Mouse (Mus musculus) bone marrow, adult 2 months (tissue): Measurements from ENCODE around the gene Lypd6b.

ENCODE experiments used
- CTCF ChIP-seq: fragments of 200-500 bp; IDR thresholded peaks from 2 replicates; pipeline ENCODE4 v1.5.1; 2011; ENCODE audit warnings: low read length, control low read depth; ENCODE audit not compliant: control insufficient read depth, insufficient read depth
- POLR2A ChIP-seq: fragments of 200-500 bp; IDR thresholded peaks from 2 replicates; pipeline ENCODE4 v1.6.1; 2011; ENCODE audit warnings: low read depth, mild to moderate bottlenecking, control low read depth, low read length, borderline replicate concordance; ENCODE audit not compliant: control insufficient read depth

- no peak for TF ChIP-seq CTCF
- TF ChIP-seq POLR2A, result no peak
These were observed 68.7 kb downstream of the Lypd6b start for GRCm38 (mm10) chr2:49856161-49856564.
